Mouse (Mus musculus) left cerebral cortex, postnatal 4 days (tissue): ENCODE measurements around the gene Peli2. TPM values are rescaled to one million over a fixed set of nuclear protein-coding genes. Genes with fewer than 3 reads are reported as not detected.
A peak's percentile ranks its signal among the peaks of the same experiment; 100 is the strongest.
"Not testable (repeated sequence)": the region's sequence is repeated elsewhere in the genome, so short reads cannot be mapped to it uniquely, and the experiment has no call there.

ENCODE experiments used
- DNase-seq: peaks from one replicate; pipeline ENCODE4 v3.0.0-alpha.2; 2022
- intact Hi-C: fragments of 180-260 bp; cut with DNase I; formaldehyde crosslinking; loops from one replicate; pipeline ENCODE4 v1.15.1; 2025
- total RNA-seq, 2 experiments: library from RNA; stranded (reverse); gene quantifications; 2 replicates each; pipeline ENCODE4 v1.2.3; 2021

Peli2 gene
- total RNA-seq = 10 to 100 TPM; 25.5 to 30.8 TPM

- intact Hi-C loops = loop anchor here (5.0 kb wide), 1 partner anchor 236 kb away; no protein-coding TSS in a partner anchor
- DNase-seq = peak; percentile 78
Measured at GRCm38 (mm10) chr14:48120752-48121528, at the start of gene Peli2. Gene Peli2 (plus strand): TSS chr14:48120823.

GRCm38 (mm10) chr14:48072104-48072503 lies 48.5 kb upstream of the Peli2 start:
- DNase-seq = no peak
- intact Hi-C loops = no loop called here

- peak; percentile 28 for DNase-seq
- intact Hi-C loops = no loop called here
Measured at GRCm38 (mm10) chr14:48073247-48074161, 47.1 kb upstream of the Peli2 start.

GRCm38 (mm10) chr14:48079574-48079973 lies 41.0 kb upstream of the Peli2 start:
- intact Hi-C loops, DNase-seq: not testable (repeated sequence)

- intact Hi-C loops = no loop called here
- DNase-seq = peak; percentile 72
Measured at GRCm38 (mm10) chr14:48083836-48084812, 36.5 kb upstream of the Peli2 start.

- intact Hi-C loops = no loop called here
- peak; percentile 43 for DNase-seq
Measured at GRCm38 (mm10) chr14:48086682-48087297, 33.8 kb upstream of the Peli2 start.

GRCm38 (mm10) chr14:48087298-48087830 lies 33.3 kb upstream of the Peli2 start:
- intact Hi-C loops = no loop called here
- peak; percentile 59 for DNase-seq

GRCm38 (mm10) chr14:48090465-48090864 lies 30.2 kb upstream of the Peli2 start:
- DNase-seq = no peak
- intact Hi-C loops = no loop called here

GRCm38 (mm10) chr14:48091160-48091559 lies 29.5 kb upstream of the Peli2 start:
- DNase-seq = no peak
- intact Hi-C loops = no loop called here

GRCm38 (mm10) chr14:48098253-48098652 lies 22.4 kb upstream of the Peli2 start:
- intact Hi-C loops = no loop called here

GRCm38 (mm10) chr14:48099354-48099753 lies 21.3 kb upstream of the Peli2 start:
- no peak for DNase-seq
- intact Hi-C loops = no loop called here

More at GRCm38 (mm10) chr14:48098253-48098652, 22.4 kb upstream of the Peli2 start:
- no peak for DNase-seq

GRCm38 (mm10) chr14:48106453-48106852 lies 14.2 kb upstream of the Peli2 start:
- no peak for DNase-seq
- intact Hi-C loops = no loop called here

- DNase-seq = peak; percentile 66
- intact Hi-C loops = no loop called here
Measured at GRCm38 (mm10) chr14:48117986-48118385, 2.6 kb upstream of the Peli2 start.

GRCm38 (mm10) chr14:48119012-48119647 lies 1.5 kb upstream of the Peli2 start:
- intact Hi-C loops = no loop called here
- DNase-seq = peak; percentile 71

- DNase-seq = no peak
- intact Hi-C loops = loop anchor here (5.0 kb wide), 1 partner anchor 238 kb away; no protein-coding TSS in a partner anchor
Measured at GRCm38 (mm10) chr14:48119648-48120270, 864 bp upstream of the Peli2 start.

- DNase-seq = no peak
- intact Hi-C loops = loop anchor here (5.0 kb wide), 1 partner anchor 237 kb away; no protein-coding TSS in a partner anchor
Measured at GRCm38 (mm10) chr14:48120443-48120751, 226 bp upstream of the Peli2 start.

GRCm38 (mm10) chr14:48121529-48122517 lies 1.2 kb downstream of the Peli2 start:
- no peak for DNase-seq
- intact Hi-C loops = loop anchor here (5.0 kb wide), 1 partner anchor 235 kb away; no protein-coding TSS in a partner anchor
